Mouse (Mus musculus) brain, embryonic 14.5 days (tissue): ENCODE measurements around the gene Rtraf.

ENCODE experiments used
- CTCF ChIP-seq: fragments of 200-500 bp; IDR thresholded peaks from 2 replicates; pipeline ENCODE4 v1.5.1; 2012; ENCODE audit warnings: inconsistent platforms, mild to moderate bottlenecking, moderate library complexity, borderline replicate concordance; ENCODE audit not compliant: insufficient read depth, insufficient read length; ENCODE audit errors: extremely low read depth
- POLR2A ChIP-seq: fragments of 200-500 bp; IDR thresholded peaks from 2 replicates; pipeline ENCODE4 v1.6.1; 2012; ENCODE audit warnings: mild to moderate bottlenecking, inconsistent platforms, borderline replicate concordance; ENCODE audit not compliant: poor library complexity, insufficient read depth, insufficient read length, severe bottlenecking; ENCODE audit errors: extremely low read depth

DNA sequence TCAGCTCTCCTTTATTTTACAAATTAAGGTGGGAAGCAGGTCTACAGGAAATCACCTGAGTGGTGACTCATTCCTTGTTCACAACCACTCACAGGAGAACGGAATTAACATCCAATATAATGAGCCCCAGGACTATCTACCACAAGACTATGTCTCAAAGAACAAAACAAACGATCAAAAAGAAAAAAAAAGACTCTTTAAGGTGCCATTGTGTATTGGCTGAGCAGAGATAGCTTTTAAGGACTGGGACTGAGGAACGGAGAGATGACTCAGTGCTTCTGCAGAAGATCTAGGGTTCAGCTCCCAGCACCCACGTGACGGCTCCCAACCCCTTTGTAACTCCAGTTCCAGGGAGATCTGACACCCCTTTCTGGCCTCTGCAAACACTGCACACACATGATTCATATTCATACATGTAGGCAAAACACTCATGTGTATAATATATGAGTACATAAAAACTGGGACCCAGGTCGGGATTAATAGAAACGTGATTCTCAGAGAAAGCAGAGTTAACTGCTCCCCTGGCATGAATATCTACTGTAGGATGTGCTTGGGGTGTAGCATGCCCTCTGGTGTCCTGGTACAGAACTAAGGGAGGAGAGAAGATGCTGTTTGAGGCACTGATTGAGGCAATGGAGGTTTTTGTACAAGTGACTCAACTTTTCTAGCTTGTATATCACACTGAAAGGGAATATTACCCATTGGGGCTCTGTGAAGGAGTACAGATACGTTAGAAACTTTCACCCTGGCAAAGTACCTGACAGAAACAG lies 37.9 kb upstream of the Rtraf start:
- TF ChIP-seq POLR2A (no peak), CTCF (no peak)
